Mouse (Mus musculus) heart, embryonic 10.5 days (tissue): ENCODE results near the gene Zdhhc19. TPM values are rescaled to one million over a fixed set of nuclear protein-coding genes. Genes with fewer than 3 reads are reported as not detected.

ENCODE experiments used
- DNase-seq: peaks from one replicate; pipeline ENCODE4 v3.0.0-alpha.2; 2017; ENCODE audit warnings: low spot score
- H3K27ac ChIP-seq: fragments of 300-500 bp; sonication (generic); 2 replicates; pipeline ENCODE4 v1.5.1; 2016; ENCODE audit warnings: mild to moderate bottlenecking
- H3K27me3 ChIP-seq: fragments of 300-500 bp; sonication (generic); 2 replicates; pipeline ENCODE4 v1.6.1; 2016; ENCODE audit warnings: mild to moderate bottlenecking; ENCODE audit not compliant: poor library complexity, insufficient read depth, severe bottlenecking
- H3K36me3 ChIP-seq: fragments of 300-500 bp; sonication (generic); 2 replicates; pipeline ENCODE4 v1.6.1; 2016; ENCODE audit warnings: mild to moderate bottlenecking, moderate library complexity
- H3K4me1 ChIP-seq: fragments of 300-500 bp; sonication (generic); 2 replicates; pipeline ENCODE4 v1.6.1; 2016; ENCODE audit warnings: mild to moderate bottlenecking
- H3K4me3 ChIP-seq: fragments of 300-500 bp; sonication (generic); 2 replicates; pipeline ENCODE4 v1.5.1; 2016; ENCODE audit warnings: mild to moderate bottlenecking, moderate library complexity
- H3K9me3 ChIP-seq: fragments of 300-500 bp; sonication (generic); 2 replicates; pipeline ENCODE4 v1.6.1; 2016; ENCODE audit warnings: mild to moderate bottlenecking, moderate library complexity
- WGBS: fragments of 180-500 bp; shearing (Covaris S2); methylation state at CpG from one replicate; pipeline ENCODE4 v1.1.7; 2016; 5-methylcytosine and 5-hydroxymethylcytosine counted together
- polyA plus RNA-seq: library from polyadenylated mRNA; unstranded; fragments of >200 nt; fragmentation: Nextera tagmentation; extraction: Ambion mirVana; gene quantifications from 2 replicates; pipeline ENCODE4 v1.2.1, GENCODE M21; 2016

The Zdhhc19 gene
- polyA plus RNA-seq, 1 experiment from 2014 or later, result not detected

- Histone ChIP-seq H3K36me3 (no peaks in the 10 kb centered on the region), H3K9me3 (no peaks in the 10 kb centered on the region), H3K27ac (0 out of 2 replicates have a peak overlapping the region, but pooled peaks have one; percentile 1), H3K4me3 (no peak overlapping the region), H3K27me3 (peaks cover 17% of the 10 kb centered on the region; the same call in 1 of the 2 replicates), H3K4me1 (peaks cover 13% of the 10 kb centered on the region; the same call in 1 of the 2 replicates)
- peak; percentile 73 for DNase-seq
- WGBS, result 47% methylated on average over 13 of the region's 13 CpGs
Observed at GRCm38 (mm10) chr16:32498996-32499395, 2.9 kb downstream of the Zdhhc19 start.

- Histone ChIP-seq H3K4me1 (peaks cover 13% of the 10 kb centered on the region; the same call in 1 of the 2 replicates), H3K27me3 (peaks cover 17% of the 10 kb centered on the region; the same call in 1 of the 2 replicates), H3K27ac (peak overlapping the region; percentile 81; the same call in 1 of the 2 replicates), H3K9me3 (no peaks in the 10 kb centered on the region), H3K36me3 (no peaks in the 10 kb centered on the region), H3K4me3 (peak overlapping the region; percentile 52)
- peak; percentile 93 for DNase-seq
- WGBS, result 7% methylated on average over 22 of the region's 22 CpGs
Observed at GRCm38 (mm10) chr16:32499430-32500037, 3.5 kb downstream of the Zdhhc19 start.

GRCm38 (mm10) chr16:32501459-32501858, 5.4 kb downstream of the Zdhhc19 start:
- no peaks in the 10 kb centered on the region for H3K9me3 ChIP-seq

GRCm38 (mm10) chr16:32502621-32503335, 6.7 kb downstream of the Zdhhc19 start:
- H3K9me3 ChIP-seq, result no peaks in the 10 kb centered on the region
- no peak for DNase-seq
- peaks cover 28% of the 10 kb centered on the region; the same call in 1 of the 2 replicates for H3K27me3 ChIP-seq
- H3K4me3 ChIP-seq, result no peak overlapping the region
- peaks cover 11% of the 10 kb centered on the region for H3K4me1 ChIP-seq
- 83% methylated on average over 12 of the region's 12 CpGs for WGBS
- H3K27ac ChIP-seq, result no peak overlapping the region
- no peaks in the 10 kb centered on the region for H3K36me3 ChIP-seq

More at GRCm38 (mm10) chr16:32501459-32501858, 5.4 kb downstream of the Zdhhc19 start:
- 76% methylated on average over 7 of the region's 7 CpGs for WGBS
- no peak for DNase-seq
- no peak overlapping the region for H3K27ac ChIP-seq
- peaks cover 10% of the 10 kb centered on the region; the same call in 1 of the 2 replicates for H3K4me1 ChIP-seq
- H3K36me3 ChIP-seq, result no peaks in the 10 kb centered on the region
- H3K4me3 ChIP-seq, result no peak overlapping the region
- H3K27me3 ChIP-seq, result peaks cover 28% of the 10 kb centered on the region; the same call in 1 of the 2 replicates

GRCm38 (mm10) chr16:32503633-32504032, 7.6 kb downstream of the Zdhhc19 start:
- 0 out of 2 replicates have a peak overlapping the region, but pooled peaks have one; percentile 4 for H3K27ac ChIP-seq
- peaks cover 28% of the 10 kb centered on the region; the same call in 1 of the 2 replicates for H3K27me3 ChIP-seq
- WGBS, result 71% methylated on average over 6 of the region's 6 CpGs

GRCm38 (mm10) chr16:32506298-32506697, 10.2 kb downstream of the Zdhhc19 start:
- peaks cover 40% of the 10 kb centered on the region for H3K4me1 ChIP-seq
- 0 out of 2 replicates have a peak overlapping the region, but pooled peaks have one; percentile 11 for H3K27ac ChIP-seq
- H3K4me3 ChIP-seq, result no peak overlapping the region
- 70% methylated on average over 8 of the region's 8 CpGs for WGBS
- DNase-seq, result no peak
- no peaks in the 10 kb centered on the region for H3K9me3 ChIP-seq
- no peaks in the 10 kb centered on the region for H3K36me3 ChIP-seq
- peaks cover 20% of the 10 kb centered on the region; the same call in 1 of the 2 replicates for H3K27me3 ChIP-seq

More at GRCm38 (mm10) chr16:32503633-32504032, 7.6 kb downstream of the Zdhhc19 start:
- H3K4me3 ChIP-seq, result no peak overlapping the region
- H3K9me3 ChIP-seq, result no peaks in the 10 kb centered on the region
- peaks cover 20% of the 10 kb centered on the region for H3K4me1 ChIP-seq
- DNase-seq, result peak; percentile 64
- H3K36me3 ChIP-seq, result no peaks in the 10 kb centered on the region

- Histone ChIP-seq H3K27ac (0 out of 2 replicates have a peak overlapping the region, but pooled peaks have one; percentile 11), H3K27me3 (peaks cover 20% of the 10 kb centered on the region; the same call in 1 of the 2 replicates), H3K36me3 (no peaks in the 10 kb centered on the region), H3K4me3 (no peak overlapping the region), H3K9me3 (no peaks in the 10 kb centered on the region), H3K4me1 (peaks cover 46% of the 10 kb centered on the region)
- DNase-seq, result no peak
- 75% methylated on average over 7 of the region's 7 CpGs for WGBS
Observed at GRCm38 (mm10) chr16:32506868-32507267, 10.8 kb downstream of the Zdhhc19 start.

GRCm38 (mm10) chr16:32507407-32507806, 11.3 kb downstream of the Zdhhc19 start:
- DNase-seq, result peak; percentile 94
- peak overlapping the region; percentile 87 for H3K27ac ChIP-seq
- 15% methylated on average over 9 of the region's 9 CpGs for WGBS
- H3K4me3 ChIP-seq, result no peak overlapping the region
- H3K9me3 ChIP-seq, result no peaks in the 10 kb centered on the region
- no peaks in the 10 kb centered on the region for H3K36me3 ChIP-seq
- peaks cover 50% of the 10 kb centered on the region for H3K4me1 ChIP-seq
- peaks cover 20% of the 10 kb centered on the region; the same call in 1 of the 2 replicates for H3K27me3 ChIP-seq

- 78% methylated on average over 5 of the region's 5 CpGs for WGBS
- peak overlapping the region; percentile 87 for H3K27ac ChIP-seq
- DNase-seq, result no peak
- peaks cover 57% of the 10 kb centered on the region for H3K4me1 ChIP-seq
- H3K4me3 ChIP-seq, result no peak overlapping the region
- peaks cover 14% of the 10 kb centered on the region; the same call in 1 of the 2 replicates for H3K27me3 ChIP-seq
- no peaks in the 10 kb centered on the region for H3K9me3 ChIP-seq
- no peaks in the 10 kb centered on the region for H3K36me3 ChIP-seq
Observed at GRCm38 (mm10) chr16:32508035-32508434, 12.0 kb downstream of the Zdhhc19 start.

GRCm38 (mm10) chr16:32508506-32509065, 12.5 kb downstream of the Zdhhc19 start:
- 31% methylated on average over 3 of the region's 3 CpGs for WGBS
- Histone ChIP-seq H3K27ac (peak overlapping the region; percentile 87), H3K9me3 (no peaks in the 10 kb centered on the region), H3K27me3 (peaks cover 12% of the 10 kb centered on the region; the same call in 1 of the 2 replicates), H3K4me3 (no peak overlapping the region), H3K4me1 (peaks cover 60% of the 10 kb centered on the region), H3K36me3 (no peaks in the 10 kb centered on the region)
- DNase-seq, result no peak

- WGBS, result 14% methylated on average over 9 of the region's 9 CpGs
- Histone ChIP-seq H3K27ac (peak overlapping the region; percentile 87), H3K9me3 (no peaks in the 10 kb centered on the region), H3K36me3 (no peaks in the 10 kb centered on the region), H3K4me1 (peaks cover 60% of the 10 kb centered on the region), H3K27me3 (peaks cover 12% of the 10 kb centered on the region; the same call in 1 of the 2 replicates), H3K4me3 (peak overlapping the region; percentile 7; the same call in 1 of the 2 replicates)
- DNase-seq, result peak; percentile 98
Observed at GRCm38 (mm10) chr16:32509066-32509942, 13.2 kb downstream of the Zdhhc19 start.
